Mouse (Mus musculus) cortical plate, adult 2 months (tissue): ENCODE results near the gene Prkch.

Experiments used
- CTCF ChIP-seq: fragments of 200-500 bp; IDR thresholded peaks from 2 replicates; pipeline ENCODE4 v1.5.1; 2011; ENCODE audit warnings: mild to moderate bottlenecking, control low read depth, low read length; ENCODE audit not compliant: insufficient read depth; ENCODE audit errors: extremely low read depth
- POLR2A ChIP-seq: fragments of 200-500 bp; IDR thresholded peaks from 2 replicates; pipeline ENCODE4 v1.6.1; 2011; ENCODE audit warnings: mild to moderate bottlenecking, low read length, control low read depth; ENCODE audit not compliant: insufficient read depth; ENCODE audit errors: extremely low read depth

- no peak for TF ChIP-seq CTCF
- no peak for TF ChIP-seq POLR2A
Measured at GRCm38 (mm10) chr12:73605174-73605573, 20.6 kb downstream of the Prkch start.
